Mouse (Mus musculus): ENCODE measurements around the gene Gm16513. TPM values are rescaled to one million over a fixed set of nuclear protein-coding genes. Genes with fewer than 3 reads are reported as not detected.

Gm16513 gene
- polyA plus RNA-seq (2012), result not detected in 2 replicates

DNA sequence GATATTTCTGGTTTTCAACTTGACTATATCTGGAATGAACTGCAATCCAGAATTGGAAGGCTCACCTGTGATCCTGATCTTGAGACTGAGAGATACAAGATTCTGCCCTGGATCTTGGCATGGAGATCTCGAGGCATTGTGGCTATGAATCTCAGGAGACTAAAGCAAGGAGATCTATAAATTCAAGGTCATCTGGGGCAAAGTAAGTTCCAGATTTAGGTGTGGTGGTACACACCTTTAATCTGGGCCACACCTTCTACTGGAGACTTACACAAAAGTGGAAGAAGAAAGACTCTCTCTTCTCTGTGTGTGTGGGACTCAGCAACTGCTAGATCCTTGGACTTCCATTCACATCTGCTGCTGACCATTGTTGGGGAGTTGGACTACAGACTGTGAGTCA, at the start of gene Gm16513:
Gm16513 (plus strand) TSS at position 301 of the 400 bp plus-strand sequence.

Other genes starting within 250 kb of the Gm16513 start
- not detected in 2 replicates for gene Gm6367, start 194.0 kb upstream of the Gm16513 start, polyA plus RNA-seq (2012)
- not detected in 2 replicates for gene Gm7942, start 75.7 kb upstream of the Gm16513 start, polyA plus RNA-seq (2012)
- gene Gm10424, start 90.1 kb downstream of the Gm16513 start, polyA plus RNA-seq (2012), result not detected in 2 replicates
- gene Gm3259, start 123.3 kb downstream of the Gm16513 start, polyA plus RNA-seq (2012), result not detected in 2 replicates